Mouse (Mus musculus) natural killer cell, adult 2 months (primary cell): ENCODE results near the gene Olfr723.
"Not testable (repeated sequence)": the region's sequence is repeated elsewhere in the genome, so short reads cannot be mapped to it uniquely, and the experiment has no call there.

Experiments used
- DNase-seq, 2 experiments: peaks; one replicate each; pipeline ENCODE4 v3.0.0; 2022; ENCODE audit warnings: low spot score in 2 of 2

Gene Olfr723

GRCm38 (mm10) chr14:49931687-49932086 lies at the start of gene Olfr723:
TSS of gene Olfr723 (minus strand) at chr14:49931787.
- not testable (repeated sequence) for DNase-seq

- DNase-seq: not testable (repeated sequence)
These were observed 31.6 kb upstream of the Olfr723 start, which contains the start of gene Olfr724 for GRCm38 (mm10) chr14:49963174-49963573. TSS of gene Olfr724 (minus strand) at chr14:49963274.

- DNase-seq: no peak
These were observed 24.3 kb upstream of the Olfr723 start for GRCm38 (mm10) chr14:49955890-49956289.

- DNase-seq: no peak
These were observed 29.7 kb downstream of the Olfr723 start, which contains the start of gene Olfr722 for GRCm38 (mm10) chr14:49901899-49902298. TSS of gene Olfr722 (minus strand) at chr14:49901999.
